Mouse (Mus musculus): ENCODE results near the gene Ube2d3. TPM values are rescaled to one million over a fixed set of nuclear protein-coding genes. Genes with fewer than 3 reads are reported as not detected.
A peak's percentile ranks its signal among the peaks of the same experiment; 100 is the strongest.

Gene Ube2d3
- polyA plus RNA-seq, 1 experiment from 2014 or later: 476 TPM

- Histone ChIP-seq H3K4me2 (ENCODE audit: low read length) (no peak overlapping the region), H3K36me3 (ENCODE audit: control insufficient read depth, insufficient read depth, low read length) (peaks cover 33% of the 10 kb centered on the region), H3K9me3 (ENCODE audit: control insufficient read depth, low read length) (no peaks in the 10 kb centered on the region), H3K9ac (ENCODE audit: low read length) (no peak overlapping the region; the same call in 1 of the 2 replicates), H3K27me3 (ENCODE audit: control insufficient read depth, insufficient read depth, low read length) (no peaks in the 10 kb centered on the region), H3K4me1 (ENCODE audit: control insufficient read depth in 2 of 2, insufficient read depth in 2 of 2, low read length in 2 of 2) (peaks cover 25 to 52% of the 10 kb centered on the region in 2 experiments), H3K27ac (replicated peaks in 1 of 2; ENCODE audit: control insufficient read depth in 1 of 2, insufficient read depth in 1 of 2, low read depth in 2 of 2, low read length in 2 of 2) (peak overlapping the region; percentile 19 to 93; a peak in 3 of 4 replicates), H3K4me3 (ENCODE audit: control insufficient read depth in 1 of 2, insufficient read depth in 1 of 2, low read depth in 1 of 2, low read length in 2 of 2) (no peak overlapping the region)
- 67% methylated on average over 5 of the region's 5 CpGs for WGBS
- no peak for ATAC-seq (ENCODE audit: insufficient number of reproducible peaks, insufficient read depth, low FRiP score, low read depth)
Observed at GRCm38 (mm10) chr3:135515246-135515645, 77.3 kb downstream of the Ube2d3 start.

- Histone ChIP-seq H3K4me2 (ENCODE audit: low read length) (peak overlapping the region; percentile 45), H3K9me3 (ENCODE audit: control insufficient read depth, low read length) (no peaks in the 10 kb centered on the region), H3K4me3 (ENCODE audit: control insufficient read depth in 1 of 2, insufficient read depth in 1 of 2, low read depth in 1 of 2, low read length in 2 of 2) (no peak overlapping the region), H3K27me3 (ENCODE audit: control insufficient read depth, insufficient read depth, low read length) (no peaks in the 10 kb centered on the region), H3K4me1 (ENCODE audit: control insufficient read depth in 2 of 2, insufficient read depth in 2 of 2, low read length in 2 of 2) (peaks cover 29 to 56% of the 10 kb centered on the region in 2 experiments), H3K36me3 (ENCODE audit: control insufficient read depth, insufficient read depth, low read length) (peaks cover 29% of the 10 kb centered on the region), H3K9ac (ENCODE audit: low read length) (peak overlapping the region; percentile 64), H3K27ac (replicated peaks in 1 of 2; ENCODE audit: control insufficient read depth in 1 of 2, insufficient read depth in 1 of 2, low read depth in 2 of 2, low read length in 2 of 2) (peak overlapping the region; percentile 93 to 97)
- ATAC-seq (ENCODE audit: insufficient number of reproducible peaks, insufficient read depth, low FRiP score, low read depth): peak; percentile 93
- WGBS: 3% methylated on average over 6 of the region's 6 CpGs
Observed at GRCm38 (mm10) chr3:135516891-135517290, 78.9 kb downstream of the Ube2d3 start.

Other genes with a start within 250 kb of the Ube2d3 start
- gene Cenpe, start 225.6 kb upstream of the Ube2d3 start, polyA plus RNA-seq (2014; fragmentation: Nextera tagmentation; extraction: Ambion mirVana): 19.4 and 20.0 TPM in 2 replicates
- gene Bdh2, start 156.9 kb upstream of the Ube2d3 start, polyA plus RNA-seq (2014; fragmentation: Nextera tagmentation; extraction: Ambion mirVana): 2.9 and 3.9 TPM in 2 replicates
- 0.22 and 0.51 TPM in 2 replicates for gene Slc9b2, start 130.4 kb upstream of the Ube2d3 start, polyA plus RNA-seq (2014; fragmentation: Nextera tagmentation; extraction: Ambion mirVana)
- not detected in 2 replicates for gene Slc9b1, start 90.1 kb upstream of the Ube2d3 start, polyA plus RNA-seq (2014; fragmentation: Nextera tagmentation; extraction: Ambion mirVana)
- 47.2 and 49.8 TPM in 2 replicates for gene Cisd2, start 14.2 kb upstream of the Ube2d3 start, polyA plus RNA-seq (2014; fragmentation: Nextera tagmentation; extraction: Ambion mirVana)
- gene Manba, start 47.5 kb downstream of the Ube2d3 start, polyA plus RNA-seq (2014; fragmentation: Nextera tagmentation; extraction: Ambion mirVana): 44.5 and 47.3 TPM in 2 replicates